Mouse (Mus musculus): ENCODE results near the gene Umad1.

DNA sequence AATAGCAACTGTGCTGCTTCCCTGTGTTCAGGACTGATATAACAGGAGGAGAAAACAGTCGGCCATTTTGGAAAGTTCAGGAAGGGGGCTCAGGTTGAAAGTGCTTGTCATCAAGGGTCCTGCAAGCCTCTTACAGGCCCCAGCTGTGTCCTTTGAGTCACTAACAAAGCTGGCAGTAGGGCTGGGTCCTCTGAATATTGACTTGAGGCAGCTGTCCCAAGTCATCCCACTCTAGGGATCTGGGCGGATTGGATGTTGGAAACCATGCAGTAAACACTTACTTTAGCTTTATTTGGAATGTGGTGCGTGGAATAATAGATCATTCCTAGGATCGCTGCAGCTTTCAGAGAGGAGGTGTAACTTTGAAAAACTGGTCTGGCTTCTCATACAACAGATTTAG is 215.7 kb downstream of the Umad1 start:
- TF ChIP-seq POLR2A (IDR thresholded peaks at IDR 0.05; ENCODE audit: low read depth, low read length): no peak
- no peak for TF ChIP-seq CTCF (conservative IDR thresholded peaks at IDR 0.05; ENCODE audit: insufficient read depth, insufficient read length, low read depth, low read length)

Measured in kidney, adult 2 months (tissue).